Mouse (Mus musculus) small intestine, adult 2 months (tissue): ENCODE data around the gene Tmem59.

ENCODE experiments used
- CTCF ChIP-seq: fragments of 200-500 bp; IDR thresholded peaks from 2 replicates; pipeline ENCODE4 v1.5.1; 2012; ENCODE audit warnings: low read depth, mild to moderate bottlenecking, control low read depth, inconsistent platforms, low read length, moderate library complexity, mixed read lengths; ENCODE audit not compliant: insufficient replicate concordance, insufficient read length; ENCODE audit errors: extremely low read depth
- POLR2A ChIP-seq: fragments of 200-500 bp; IDR thresholded peaks from 2 replicates; pipeline ENCODE4 v1.6.1; 2012; ENCODE audit warnings: low read depth, mild to moderate bottlenecking, control low read depth, inconsistent platforms, low read length, moderate library complexity

DNA sequence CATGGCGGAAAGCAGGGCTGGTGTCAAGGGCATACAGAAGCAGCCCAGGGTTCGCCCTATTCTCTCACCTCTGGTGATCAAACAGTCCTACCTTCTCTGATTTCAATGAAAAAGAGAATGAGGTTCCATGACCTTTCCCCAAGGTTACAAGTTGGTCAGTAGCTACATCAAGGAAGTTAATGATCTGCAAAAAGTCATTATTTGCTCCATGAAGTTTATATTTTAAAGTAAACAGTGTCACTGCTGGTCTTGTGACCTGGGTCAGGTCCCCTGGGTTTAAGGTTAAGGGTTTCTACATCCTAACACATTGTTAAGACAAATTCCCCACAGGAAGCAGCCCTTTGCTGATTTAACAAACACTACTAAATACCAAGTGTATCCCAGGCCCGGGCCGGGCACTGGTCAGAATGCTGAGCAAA is 21.2 kb upstream of the Tmem59 start:
- TF ChIP-seq CTCF (no peak), POLR2A (no peak)
